Mouse (Mus musculus) brown adipose tissue, adult 24 weeks (tissue): ENCODE results near the gene Tacstd2. TPM values are rescaled to one million over a fixed set of nuclear protein-coding genes. Genes with fewer than 3 reads are reported as not detected.

ENCODE experiments used
- polyA plus RNA-seq: library from polyadenylated mRNA; stranded (reverse); fragments of >200 nt; gene quantifications from 2 replicates; pipeline ENCODE4 v1.2.4, GENCODE M21; 2012; ENCODE audit not compliant: missing spikeins, insufficient read depth, insufficient read length

Tacstd2 gene
- polyA plus RNA-seq, 1 experiment, result not detected

Other genes starting within 250 kb of the Tacstd2 start
- not detected in 2 replicates for gene Il12rb2, start 159.6 kb downstream of the Tacstd2 start, polyA plus RNA-seq
- gene Il23r, start 43.9 kb downstream of the Tacstd2 start, polyA plus RNA-seq, result not detected in 2 replicates